Comparison of ENCODE assay signal across 19 mouse cellular contexts in the genomic region with DNA sequence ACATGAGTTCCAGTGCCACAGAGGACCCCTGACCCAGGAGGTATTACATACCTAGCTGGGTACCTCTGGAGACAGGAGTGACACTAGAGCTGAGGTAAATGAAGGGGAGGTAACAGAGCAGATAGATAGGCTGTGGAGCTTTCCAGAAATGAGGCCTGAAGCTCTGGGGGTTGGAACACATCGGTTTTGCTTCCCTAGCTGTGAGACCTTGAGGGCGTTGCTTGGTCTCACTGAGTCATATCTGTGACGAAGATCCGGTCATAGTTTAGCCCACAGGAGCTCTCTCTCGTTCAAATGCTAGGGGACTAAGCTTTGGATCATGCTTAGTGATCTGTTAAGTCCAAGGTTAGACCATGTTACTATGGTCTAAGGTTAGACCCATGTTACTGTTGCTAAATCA. TPM values are rescaled to one million over a fixed set of nuclear protein-coding genes. Genes with fewer than 3 reads are reported as not detected.
DNase-seq lines count a peak whose midpoint lies in the region.
"Had no signal": no experiment of that assay in that cellular context is flagged by ENCODE, and none has a peak within 500 bp of the region (broad histone marks: within the 10 kb centered on the region; RNA-seq: fewer than 3 reads in every experiment).

No protein-coding gene starts in this region.

- intact Hi-C loops in heart, postnatal 36 days (cut with DNase I), result no loop called here

- DNase-seq in adrenal gland, postnatal 14 days, result peak; percentile 30
- no peak for DNase-seq in adrenal gland, postnatal 25 days
- peak; percentile 66 for DNase-seq in heart, adult 11 months
- DNase-seq in heart, postnatal 36 days, result no peak
- peak; percentile 25 for DNase-seq in 416B (ENCODE audit: low read depth)
- no peak for DNase-seq in right cerebral cortex, adult 2 months (ENCODE audit: low spot score in 2 of 2)
- DNase-seq: adrenal gland, adult 2 months; adrenal gland, adult 8-10 months; adrenal gland, postnatal 10 days; adrenal gland, postnatal 36 days; B cell, adult 2 months; cerebellum, adult 11 months; cerebellum, adult 11-12 months; cerebellum, adult 18-20 months; cerebellum, adult 2 months; cerebellum, adult 8-10 months; cerebellum, adult 9-10 months had no signal

RNA-seq across cellular contexts. Expression of a gene that starts 7.2 kb away (rescaled TPM):
- 76.8 and 82.7 TPM in 2 replicates for total RNA-seq in adrenal gland, postnatal 14 days (2021)
- 114 and 133 TPM in 2 replicates for total RNA-seq in adrenal gland, postnatal 25 days (2021)
- 10 to 100 TPM; 16.5 to 20.5 TPM for total RNA-seq in heart, postnatal 36 days (2021)

RNA-seq across cellular contexts. Expression of a gene that starts 49.0 kb away (rescaled TPM):
- total RNA-seq in adrenal gland, postnatal 14 days (2021), result 1.5 and 2.5 TPM in 2 replicates
- 0.76 TPM in 2 replicates for total RNA-seq in adrenal gland, postnatal 25 days (2021)
- total RNA-seq in heart, postnatal 36 days (2021), result not detected
- total RNA-seq: G1E, MEL had no signal

Comparison
In these comparisons a context has a peak if more than half of its experiments do, and no peak if none do; other contexts are left out.
1. DNase-seq: peak in adrenal gland, postnatal 14 days (single experiment), heart, adult 11 months (single experiment) and 416B (single experiment); none in adrenal gland, postnatal 25 days (single experiment), heart, postnatal 36 days (0 of 2) and right cerebral cortex, adult 2 months (0 of 2).